Mouse (Mus musculus) regulatory T cell (primary cell): Measurements from ENCODE around the gene Nek6.

Experiments
- in situ Hi-C: fragments of 300-600 bp; cut with MboI, MseI; formaldehyde crosslinking; loops from one replicate; pipeline ENCODE4 v1.15.1; 2025; ENCODE audit warnings: high pct_unique_total_duplicates

The Nek6 gene

GRCm38 (mm10) chr2:38511487-38512307, at the start of gene Nek6:
Gene Nek6, plus strand, starts transcription at chr2:38511643.
- in situ Hi-C loops: no loop called here

- in situ Hi-C loops: no loop called here
Measured at GRCm38 (mm10) chr2:38462323-38462722, 49.1 kb upstream of the Nek6 start.

GRCm38 (mm10) chr2:38468845-38469244, 42.6 kb upstream of the Nek6 start:
- in situ Hi-C loops: no loop called here

GRCm38 (mm10) chr2:38471745-38472144, 39.7 kb upstream of the Nek6 start:
- in situ Hi-C loops: no loop called here

- in situ Hi-C loops: no loop called here
Measured at GRCm38 (mm10) chr2:38472829-38473228, 38.6 kb upstream of the Nek6 start.

- in situ Hi-C loops: no loop called here
Measured at GRCm38 (mm10) chr2:38476871-38477496, 34.5 kb upstream of the Nek6 start.

GRCm38 (mm10) chr2:38477497-38477873, 34.0 kb upstream of the Nek6 start:
- in situ Hi-C loops: no loop called here

GRCm38 (mm10) chr2:38478683-38479082, 32.8 kb upstream of the Nek6 start:
- in situ Hi-C loops: no loop called here

GRCm38 (mm10) chr2:38479541-38479940, 31.9 kb upstream of the Nek6 start:
- in situ Hi-C loops: no loop called here

GRCm38 (mm10) chr2:38481166-38481778, 30.2 kb upstream of the Nek6 start:
- in situ Hi-C loops: loop anchor here (5.0 kb wide), 1 partner anchor 41 kb away; no protein-coding TSS in a partner anchor

GRCm38 (mm10) chr2:38482122-38482521, 29.3 kb upstream of the Nek6 start:
- in situ Hi-C loops: loop anchor here (5.0 kb wide), 1 partner anchor 40 kb away; no protein-coding TSS in a partner anchor

- in situ Hi-C loops: loop anchor here (5.0 kb wide), 1 partner anchor 39 kb away; no protein-coding TSS in a partner anchor
Measured at GRCm38 (mm10) chr2:38483058-38483704, 28.3 kb upstream of the Nek6 start.

- in situ Hi-C loops: loop anchor here (5.0 kb wide), 1 partner anchor 38 kb away; no protein-coding TSS in a partner anchor
Measured at GRCm38 (mm10) chr2:38484556-38484955, 26.9 kb upstream of the Nek6 start.

GRCm38 (mm10) chr2:38485409-38485808, 26.0 kb upstream of the Nek6 start:
- in situ Hi-C loops: no loop called here

GRCm38 (mm10) chr2:38485957-38486931, 25.2 kb upstream of the Nek6 start:
- in situ Hi-C loops: no loop called here

- in situ Hi-C loops: no loop called here
Measured at GRCm38 (mm10) chr2:38497594-38497993, 13.8 kb upstream of the Nek6 start.

GRCm38 (mm10) chr2:38501606-38502005, 9.8 kb upstream of the Nek6 start:
- in situ Hi-C loops: no loop called here

- in situ Hi-C loops: no loop called here
Measured at GRCm38 (mm10) chr2:38502123-38502522, 9.3 kb upstream of the Nek6 start.

- in situ Hi-C loops: no loop called here
Measured at GRCm38 (mm10) chr2:38502747-38503146, 8.7 kb upstream of the Nek6 start.

- in situ Hi-C loops: no loop called here
Measured at GRCm38 (mm10) chr2:38504311-38504710, 7.1 kb upstream of the Nek6 start.

- in situ Hi-C loops: no loop called here
Measured at GRCm38 (mm10) chr2:38507181-38507580, 4.3 kb upstream of the Nek6 start.
